Mouse (Mus musculus) lung, embryonic 14.5 days (tissue): ENCODE results near the gene Btbd9. TPM values are rescaled to one million over a fixed set of nuclear protein-coding genes. Genes with fewer than 3 reads are reported as not detected.

Experiments
- ATAC-seq: fragments of 200-750 bp; cut with Nextera tagmentation; 2 replicates; pipeline ENCODE4 v1.8.0; 2017; ENCODE audit warnings: mild to moderate bottlenecking, moderate TSS enrichment, moderate library complexity; ENCODE audit not compliant: insufficient read depth
- DNase-seq: peaks from one replicate; pipeline ENCODE4 v3.0.0-alpha.2; 2015
- H3K27ac ChIP-seq: fragments of 300-500 bp; sonication (generic); 2 replicates; pipeline ENCODE4 v1.5.1; 2014; ENCODE audit warnings: low read depth, mild to moderate bottlenecking, moderate library complexity
- H3K27me3 ChIP-seq: fragments of 300-500 bp; sonication (generic); 2 replicates; pipeline ENCODE4 v1.6.1; 2014; ENCODE audit warnings: low read length, control low read depth; ENCODE audit not compliant: insufficient read depth
- H3K36me3 ChIP-seq: fragments of 300-500 bp; sonication (generic); 2 replicates; pipeline ENCODE4 v1.6.1; 2014; ENCODE audit warnings: control low read depth; ENCODE audit not compliant: insufficient read depth
- H3K4me1 ChIP-seq: fragments of 300-500 bp; sonication (generic); 2 replicates; pipeline ENCODE4 v1.6.1; 2014; ENCODE audit warnings: antibody characterized with exemption, control low read depth; ENCODE audit not compliant: insufficient read depth
- H3K4me2 ChIP-seq: fragments of 300-500 bp; sonication (generic); 2 replicates; pipeline ENCODE4 v1.6.1; 2014; ENCODE audit warnings: mild to moderate bottlenecking
- H3K4me3 ChIP-seq: fragments of 300-500 bp; sonication (generic); 2 replicates; pipeline ENCODE4 v1.5.1; 2014; ENCODE audit warnings: low read depth, low read length
- H3K9ac ChIP-seq: fragments of 300-500 bp; sonication (generic); 2 replicates; pipeline ENCODE4 v1.6.1; 2014
- H3K9me3 ChIP-seq: fragments of 300-500 bp; sonication (generic); 2 replicates; pipeline ENCODE4 v1.6.1; 2016; ENCODE audit warnings: low read depth, low read length, control low read depth
- CTCF ChIP-seq: IDR thresholded peaks from 2 replicates; pipeline ENCODE4 v1.5.1; 2016; ENCODE audit warnings: antibody characterized with exemption, low read depth
- WGBS: fragments of 180-500 bp; shearing (Covaris S2); extraction: QIAGEN DNeasy Blood & Tissue Kit; methylation state at CpG from one replicate; pipeline ENCODE4 v1.1.7; 2014; 5-methylcytosine and 5-hydroxymethylcytosine counted together
- polyA plus RNA-seq: library from polyadenylated mRNA; unstranded; fragments of >200 nt; fragmentation: Nextera tagmentation; extraction: Ambion mirVana; gene quantifications from 2 replicates; pipeline ENCODE4 v1.2.1, GENCODE M21; 2014

The Btbd9 gene
- polyA plus RNA-seq, 1 experiment from 2014 or later, result 51.8 TPM

- TF ChIP-seq CTCF, result no peak
- no peak for DNase-seq
- no peak for ATAC-seq
- Histone ChIP-seq H3K4me2 (no peak overlapping the region), H3K9ac (no peak overlapping the region), H3K27me3 (no peaks in the 10 kb centered on the region), H3K36me3 (no peaks in the 10 kb centered on the region), H3K4me1 (0 out of 2 replicates have a peak, but pooled peaks cover 2% of the 10 kb centered on the region), H3K4me3 (no peak overlapping the region), H3K27ac (no peak overlapping the region), H3K9me3 (no peaks in the 10 kb centered on the region)
- 69% methylated on average over 5 of the region's 5 CpGs for WGBS
Observed at GRCm38 (mm10) chr17:30359392-30359791, 216.9 kb downstream of the Btbd9 start.

GRCm38 (mm10) chr17:30355431-30355830 is 220.9 kb downstream of the Btbd9 start:
- Histone ChIP-seq H3K4me3 (no peak overlapping the region), H3K4me1 (no peaks in the 10 kb centered on the region), H3K27me3 (no peaks in the 10 kb centered on the region), H3K9me3 (no peaks in the 10 kb centered on the region), H3K4me2 (no peak overlapping the region), H3K9ac (no peak overlapping the region), H3K36me3 (no peaks in the 10 kb centered on the region), H3K27ac (no peak overlapping the region)
- 67% methylated on average over 1 of the region's 1 CpGs for WGBS
- DNase-seq (no peak), ATAC-seq (no peak)
- no peak for TF ChIP-seq CTCF

- no peak overlapping the region for H3K27ac ChIP-seq
- no peak for ATAC-seq
- no peak overlapping the region for H3K4me2 ChIP-seq
- no peak overlapping the region for H3K9ac ChIP-seq
- H3K4me3 ChIP-seq, result no peak overlapping the region
- WGBS, result 75% methylated on average over 5 of the region's 5 CpGs
- H3K9me3 ChIP-seq, result no peaks in the 10 kb centered on the region
- no peaks in the 10 kb centered on the region for H3K4me1 ChIP-seq
- H3K27me3 ChIP-seq, result no peaks in the 10 kb centered on the region
- H3K36me3 ChIP-seq, result no peaks in the 10 kb centered on the region
- TF ChIP-seq CTCF, result no peak
- DNase-seq, result no peak
Observed at GRCm38 (mm10) chr17:30354381-30354780, 221.9 kb downstream of the Btbd9 start.

GRCm38 (mm10) chr17:30348031-30348430 is 228.3 kb downstream of the Btbd9 start:
- no peak overlapping the region for H3K4me3 ChIP-seq
- no peak overlapping the region for H3K9ac ChIP-seq
- H3K36me3 ChIP-seq, result no peaks in the 10 kb centered on the region
- no peak for TF ChIP-seq CTCF
- ATAC-seq (no peak), DNase-seq (no peak)
- H3K4me2 ChIP-seq, result no peak overlapping the region
- no peaks in the 10 kb centered on the region for H3K9me3 ChIP-seq
- 67% methylated on average over 2 of the region's 2 CpGs for WGBS
- H3K27ac ChIP-seq, result no peak overlapping the region
- H3K27me3 ChIP-seq, result no peaks in the 10 kb centered on the region
- peaks cover 10% of the 10 kb centered on the region; the same call in 1 of the 2 replicates for H3K4me1 ChIP-seq

GRCm38 (mm10) chr17:30347101-30347613 is 229.1 kb downstream of the Btbd9 start:
- TF ChIP-seq CTCF, result no peak
- Histone ChIP-seq H3K9ac (no peak overlapping the region), H3K27ac (no peak overlapping the region), H3K27me3 (no peaks in the 10 kb centered on the region), H3K9me3 (no peaks in the 10 kb centered on the region), H3K36me3 (no peaks in the 10 kb centered on the region), H3K4me3 (no peak overlapping the region), H3K4me1 (peaks cover 10% of the 10 kb centered on the region; the same call in 1 of the 2 replicates), H3K4me2 (no peak overlapping the region; the same call in 1 of the 2 replicates)
- ATAC-seq, result no peak
- WGBS, result 8% methylated on average over 10 of the region's 10 CpGs
- peak; percentile 27 for DNase-seq

- no peak overlapping the region for H3K27ac ChIP-seq
- no peak overlapping the region for H3K9ac ChIP-seq
- DNase-seq (no peak), ATAC-seq (no peak)
- no peak overlapping the region for H3K4me3 ChIP-seq
- H3K27me3 ChIP-seq, result no peaks in the 10 kb centered on the region
- H3K9me3 ChIP-seq, result no peaks in the 10 kb centered on the region
- no peak overlapping the region for H3K4me2 ChIP-seq
- TF ChIP-seq CTCF, result no peak
- 73% methylated on average over 3 of the region's 3 CpGs for WGBS
- H3K4me1 ChIP-seq, result peaks cover 10% of the 10 kb centered on the region; the same call in 1 of the 2 replicates
- no peaks in the 10 kb centered on the region for H3K36me3 ChIP-seq
Observed at GRCm38 (mm10) chr17:30345008-30345407, 231.3 kb downstream of the Btbd9 start.

- no peaks in the 10 kb centered on the region for H3K9me3 ChIP-seq
- H3K4me3 ChIP-seq, result no peak overlapping the region
- peak; percentile 57 for DNase-seq
- WGBS, result 76% methylated on average over 9 of the region's 9 CpGs
- no peak overlapping the region for H3K27ac ChIP-seq
- H3K36me3 ChIP-seq, result no peaks in the 10 kb centered on the region
- no peak for ATAC-seq
- H3K4me2 ChIP-seq, result no peak overlapping the region
- H3K27me3 ChIP-seq, result no peaks in the 10 kb centered on the region
- peaks cover 10% of the 10 kb centered on the region; the same call in 1 of the 2 replicates for H3K4me1 ChIP-seq
- H3K9ac ChIP-seq, result no peak overlapping the region
- TF ChIP-seq CTCF, result no peak
Observed at GRCm38 (mm10) chr17:30343701-30344473, 232.4 kb downstream of the Btbd9 start.
